Mouse (Mus musculus): ENCODE measurements around the gene Xndc1. TPM values are rescaled to one million over a fixed set of nuclear protein-coding genes. Genes with fewer than 3 reads are reported as not detected.

Xndc1 gene
- 26.7 and 29.3 TPM in 2 replicates for polyA plus RNA-seq (2012)

DNA sequence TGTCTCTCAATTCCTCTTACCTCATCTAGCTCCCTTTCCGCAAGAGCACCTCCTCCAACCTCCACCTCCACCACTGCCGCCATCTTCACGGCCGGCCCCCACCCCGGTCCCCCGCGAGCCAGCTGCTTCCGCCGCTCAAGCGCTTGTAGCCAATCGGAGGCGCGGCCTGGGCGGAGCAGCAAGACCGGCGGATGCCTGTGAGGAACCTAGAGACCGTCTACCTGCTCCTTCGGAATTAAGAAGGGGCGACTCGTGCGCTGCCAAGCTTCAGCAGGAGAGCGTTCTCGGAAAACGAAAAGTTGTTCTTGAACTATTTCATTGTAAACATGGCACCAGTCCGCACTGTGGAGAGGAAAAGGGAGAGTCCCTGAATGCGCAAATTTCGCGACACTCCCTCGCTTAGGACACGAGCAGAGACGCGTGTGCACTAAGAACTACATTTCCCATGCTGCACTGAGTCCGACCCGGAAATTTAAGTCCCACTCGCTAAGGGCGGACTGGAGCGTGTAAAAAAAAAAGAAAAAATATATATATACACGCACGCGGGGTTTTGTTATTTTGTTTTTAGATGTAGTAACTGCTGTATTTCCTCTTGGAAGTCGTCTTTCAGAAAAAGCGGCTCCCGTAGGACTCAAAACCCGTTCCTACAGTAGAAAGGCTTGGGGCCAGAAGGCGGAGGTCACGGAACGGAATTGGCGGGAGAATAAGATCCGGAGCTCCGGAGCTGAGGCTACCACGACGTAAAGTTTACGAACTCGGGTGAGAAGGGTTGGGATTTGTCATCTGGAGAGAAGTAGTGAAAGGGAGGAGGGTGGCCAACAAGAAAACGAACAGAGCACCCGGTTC lies at the start of gene Xndc1, which contains the start of the genes Rnf121 and Xntrpc:
Gene Xndc1 (plus strand): TSS at position 466 of the 846 bp plus-strand sequence.
Gene Rnf121 (minus strand): TSS at position 424 of the 846 bp plus-strand sequence.
Gene Xntrpc (plus strand): TSS at position 668 of the 846 bp plus-strand sequence.
- no peak for TF ChIP-seq GATA1 (IDR thresholded peaks at IDR 0.05; ENCODE audit: low read length)

DNA sequence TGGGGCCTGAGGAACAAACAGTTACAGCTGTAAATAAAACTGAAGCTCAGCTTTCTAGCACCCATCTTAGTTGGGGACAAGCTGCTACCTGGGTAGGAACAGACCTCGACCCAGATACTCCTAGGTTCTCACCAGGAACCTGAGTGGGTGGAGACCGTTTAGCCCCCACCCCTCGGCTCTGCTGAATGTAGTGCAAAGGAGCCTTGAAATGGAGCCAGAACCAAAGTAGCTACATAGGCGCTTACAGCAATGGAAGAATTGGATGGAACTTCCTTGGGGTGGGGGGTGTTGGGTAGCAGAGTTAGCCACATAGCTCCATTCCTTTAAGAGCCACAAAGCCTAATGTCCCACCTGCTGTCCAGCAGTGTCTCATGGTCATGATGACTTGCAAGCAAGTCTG lies 48.4 kb upstream of the Xndc1 start:
- no peak for TF ChIP-seq GATA1 (IDR thresholded peaks at IDR 0.05; ENCODE audit: low read length)

GRCm38 (mm10) chr7:102017452-102017851 lies 47.9 kb upstream of the Xndc1 start:
- TF ChIP-seq GATA1 (IDR thresholded peaks at IDR 0.05; ENCODE audit: low read length), result no peak

DNA sequence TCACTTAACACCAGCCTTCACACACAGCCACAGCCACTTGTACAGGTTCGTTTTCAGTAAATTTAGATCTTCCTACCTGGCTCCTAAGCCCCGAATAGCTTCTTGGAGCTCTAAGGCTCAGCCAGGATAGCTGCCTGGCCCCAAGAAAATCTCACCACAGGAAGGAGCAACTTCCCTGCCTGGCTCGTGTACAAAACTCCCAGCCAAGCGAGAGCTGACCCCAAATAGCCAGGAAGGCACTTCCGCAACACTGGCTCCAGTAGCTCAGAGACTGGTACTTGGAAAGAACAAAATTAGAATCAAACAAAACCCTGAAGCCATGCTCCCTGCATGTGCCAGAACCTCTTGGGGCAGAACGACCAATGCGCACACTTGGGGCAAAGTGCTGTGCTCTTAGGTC lies 47.3 kb upstream of the Xndc1 start:
- TF ChIP-seq GATA1 (IDR thresholded peaks at IDR 0.05; ENCODE audit: low read length), result no peak

DNA sequence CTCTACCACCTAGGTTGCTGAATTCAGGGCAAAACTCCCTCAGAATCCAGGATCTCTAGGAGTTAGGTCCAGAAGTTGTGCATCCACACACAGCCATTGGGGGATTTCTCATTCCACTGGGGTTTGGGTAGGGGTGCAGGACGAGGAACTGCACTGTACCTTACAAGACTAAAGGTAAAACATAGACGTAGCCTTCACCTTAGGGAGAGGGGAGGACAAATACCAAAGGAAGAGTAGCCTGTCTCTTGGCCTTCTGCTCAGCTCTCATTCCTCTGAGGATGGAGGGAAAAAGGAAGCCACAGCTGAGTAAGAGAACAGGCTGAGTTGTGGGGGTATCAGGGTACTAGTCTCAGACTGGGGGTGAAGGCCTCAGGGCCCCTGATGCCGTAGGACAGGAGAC lies 46.7 kb upstream of the Xndc1 start, which contains the start of gene Il18bp:
Gene Il18bp (minus strand): TSS at position 101 of the 400 bp plus-strand sequence.
- TF ChIP-seq GATA1 (IDR thresholded peaks at IDR 0.05; ENCODE audit: low read length), result no peak

GRCm38 (mm10) chr7:102019362-102019761 lies 45.9 kb upstream of the Xndc1 start:
- TF ChIP-seq GATA1 (IDR thresholded peaks at IDR 0.05; ENCODE audit: low read length), result no peak

DNA sequence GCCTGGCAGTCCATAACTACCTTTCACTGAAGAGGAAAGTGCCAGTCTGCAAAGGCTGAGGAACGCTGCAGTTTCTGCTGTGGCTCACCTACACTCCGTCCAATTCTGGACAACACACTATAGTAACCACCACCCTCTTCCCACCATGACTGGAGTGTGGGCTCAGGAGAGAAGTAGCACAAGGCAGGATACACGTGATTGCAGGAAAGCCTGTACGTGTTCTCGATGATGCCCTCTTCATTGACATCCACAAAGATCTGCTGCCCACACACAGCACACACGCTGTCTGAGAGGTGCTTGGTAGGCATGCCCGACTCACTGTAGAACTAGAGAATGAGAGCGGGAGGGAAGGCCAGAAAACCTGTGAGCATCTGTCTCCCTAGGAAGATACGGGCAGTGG lies 41.5 kb upstream of the Xndc1 start:
- TF ChIP-seq GATA1 (IDR thresholded peaks at IDR 0.05; ENCODE audit: low read length), result no peak

DNA sequence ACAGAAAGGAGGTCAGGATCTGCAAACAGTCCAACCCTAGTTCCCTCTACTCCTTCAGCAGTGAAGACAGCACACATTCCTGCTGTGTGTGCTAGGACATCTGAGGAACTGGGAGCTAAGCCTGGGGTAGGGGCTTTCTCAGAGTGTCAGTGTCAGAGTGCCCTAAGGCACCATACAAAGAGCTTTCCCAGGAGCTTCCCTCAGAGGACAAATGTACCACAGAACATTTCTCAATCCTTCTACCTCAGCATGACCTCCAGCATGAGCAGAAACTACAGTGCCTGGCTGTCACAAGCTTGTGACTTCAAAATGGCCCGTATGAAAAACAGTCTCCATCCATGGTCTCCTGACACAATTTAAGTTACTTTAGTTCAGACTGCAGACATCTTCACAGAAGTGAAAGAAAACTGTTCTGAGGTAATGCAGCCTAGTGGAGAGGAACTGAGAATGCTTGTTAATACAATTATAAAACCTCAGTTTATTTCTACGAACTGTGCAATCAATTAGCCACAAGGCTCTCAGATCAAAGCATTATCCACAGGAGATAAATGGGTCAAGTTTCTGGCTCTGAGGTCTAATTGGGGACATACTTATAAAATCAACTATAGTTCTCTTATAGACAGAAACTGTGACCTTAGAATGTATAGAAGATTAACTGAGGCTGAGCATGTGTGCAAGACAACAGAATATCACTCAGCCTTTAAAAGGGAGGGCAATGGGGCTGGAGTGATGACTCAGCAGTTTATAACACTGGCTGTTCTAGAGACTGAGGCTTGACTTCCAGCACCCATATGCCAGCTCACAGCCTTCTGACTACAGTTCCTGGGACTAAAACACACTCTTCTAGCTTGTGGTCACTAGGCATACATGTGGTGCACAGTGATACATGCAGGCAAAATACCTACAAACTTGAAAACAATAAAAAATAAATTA lies 39.9 kb upstream of the Xndc1 start:
- no peak for TF ChIP-seq GATA1 (IDR thresholded peaks at IDR 0.05; ENCODE audit: low read length)

GRCm38 (mm10) chr7:102034904-102035303 lies 30.4 kb upstream of the Xndc1 start:
- TF ChIP-seq GATA1 (IDR thresholded peaks at IDR 0.05; ENCODE audit: low read length), result no peak

DNA sequence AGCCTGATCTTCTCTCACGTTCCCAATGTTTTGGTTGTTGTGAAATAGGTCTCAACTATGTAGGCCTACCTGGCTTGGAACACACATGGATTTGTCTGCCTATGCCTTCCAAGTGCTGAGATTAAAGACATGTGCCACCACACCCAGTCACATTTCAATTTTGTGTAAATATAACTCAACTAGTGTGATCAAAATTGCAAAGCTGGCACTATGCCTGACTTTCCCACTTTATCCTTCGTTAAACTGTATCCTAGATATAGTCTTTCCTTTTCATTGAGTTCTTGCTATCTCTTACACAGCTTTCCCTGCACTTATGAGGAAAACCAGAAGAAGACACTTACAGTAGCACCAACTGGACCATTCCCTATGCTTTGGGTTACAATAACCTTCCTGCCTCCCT lies 29.8 kb upstream of the Xndc1 start:
- no peak for TF ChIP-seq GATA1 (IDR thresholded peaks at IDR 0.05; ENCODE audit: low read length)

GRCm38 (mm10) chr7:102037318-102037717 lies 28.0 kb upstream of the Xndc1 start:
- TF ChIP-seq GATA1 (IDR thresholded peaks at IDR 0.05; ENCODE audit: low read length), result no peak

DNA sequence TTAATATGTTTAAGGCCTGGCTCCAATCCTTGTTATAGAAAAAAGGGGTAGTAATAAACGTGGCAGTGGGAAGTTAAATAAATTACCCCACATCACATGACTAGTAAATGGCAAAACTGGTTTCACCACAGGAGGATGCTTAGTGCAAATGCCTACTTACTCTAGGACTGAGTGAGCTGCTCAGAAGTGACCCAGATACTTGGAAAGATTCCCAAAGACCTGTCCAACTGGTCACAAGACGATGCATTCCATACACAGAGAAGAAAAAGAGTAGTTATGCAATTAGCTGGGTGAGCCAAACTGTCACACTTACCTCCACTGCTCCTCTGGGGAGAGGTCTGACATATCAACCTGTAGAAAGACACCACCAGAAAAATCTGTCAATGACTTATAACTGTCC lies 23.0 kb upstream of the Xndc1 start:
- TF ChIP-seq GATA1 (IDR thresholded peaks at IDR 0.05; ENCODE audit: low read length), result no peak

- no peak for TF ChIP-seq GATA1 (IDR thresholded peaks at IDR 0.05; ENCODE audit: low read length)
Observed at GRCm38 (mm10) chr7:102061353-102061752, 4.0 kb upstream of the Xndc1 start.

GRCm38 (mm10) chr7:102062203-102062602 lies 3.1 kb upstream of the Xndc1 start:
- no peak for TF ChIP-seq GATA1 (IDR thresholded peaks at IDR 0.05; ENCODE audit: low read length)

GRCm38 (mm10) chr7:102063891-102064290 lies 1.4 kb upstream of the Xndc1 start:
- TF ChIP-seq GATA1 (IDR thresholded peaks at IDR 0.05; ENCODE audit: low read length), result peak; percentile 72

DNA sequence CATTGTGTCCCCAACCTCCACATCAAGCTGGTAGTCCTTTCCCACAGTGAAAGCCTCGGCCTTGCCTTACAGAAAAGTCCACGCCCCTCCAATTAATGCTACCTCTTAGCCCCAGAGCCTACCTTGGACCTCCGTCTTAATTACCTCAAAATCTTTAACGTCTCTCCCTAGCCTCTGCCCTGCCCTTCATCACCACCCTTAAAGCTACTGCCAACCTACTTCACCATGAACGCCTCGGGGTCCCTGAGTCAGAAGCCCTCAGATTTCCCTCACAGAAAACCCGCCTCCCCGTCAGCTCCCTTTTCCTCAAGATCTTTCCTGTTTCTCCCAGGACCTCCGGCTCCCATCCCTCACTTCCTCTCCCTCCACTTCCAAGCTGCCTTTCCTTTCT lies 661 bp upstream of the Xndc1 start:
- TF ChIP-seq GATA1 (IDR thresholded peaks at IDR 0.05; ENCODE audit: low read length), result no peak

Measured in G1E-ER4 (cell line).